In the genomic region with DNA sequence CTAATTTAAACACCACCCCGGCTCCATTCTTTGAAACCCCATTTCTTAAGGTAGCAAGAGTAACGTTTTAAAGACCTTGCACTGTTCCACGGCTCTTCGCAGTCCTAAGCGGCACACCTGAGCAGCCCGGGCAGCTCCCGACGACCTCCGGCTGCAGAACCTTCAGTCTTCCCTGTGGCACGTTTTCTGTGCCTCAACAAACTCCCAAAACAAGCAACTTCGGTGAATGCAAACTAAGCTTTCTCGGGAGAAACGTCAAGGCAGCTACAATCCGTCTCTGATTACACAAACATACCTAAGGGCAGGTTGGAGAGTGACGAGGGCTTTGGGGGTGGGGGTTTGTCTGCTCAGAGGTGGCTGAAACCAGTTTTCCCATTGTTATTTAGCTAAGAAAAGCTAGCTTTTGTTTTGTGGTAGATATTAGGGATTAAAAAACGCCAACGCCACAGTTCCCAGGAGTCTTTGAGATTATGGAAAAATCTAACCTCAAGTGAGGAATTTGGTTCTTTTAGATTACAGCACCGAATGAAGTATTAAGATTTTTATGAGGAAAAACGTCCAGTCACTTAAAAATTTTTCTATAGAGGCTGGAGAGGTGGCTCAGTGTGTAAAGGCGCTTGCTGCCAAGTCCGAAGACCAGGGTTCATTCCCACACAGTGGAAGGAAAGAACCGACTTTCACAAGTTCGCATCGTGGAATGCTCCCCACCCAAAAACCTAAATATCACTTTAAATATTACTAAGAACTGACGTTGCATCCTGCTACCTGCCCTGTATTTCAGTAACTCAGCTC, we compare ENCODE assay signal across 8 mouse cellular contexts. TPM values are rescaled to one million over a fixed set of nuclear protein-coding genes. Genes with fewer than 3 reads are reported as not detected.
DNase-seq lines count a peak whose midpoint lies in the region; ATAC-seq and TF ChIP-seq lines count a peak whose summit lies in the region.

A gene (minus strand): TSS at position 211 of the 792 bp plus-strand sequence.

- no peak for TF ChIP-seq CTCF in CH12.LX (conservative IDR thresholded peaks at IDR 0.05 in 1 of 2, IDR thresholded peaks at IDR 0.05 in 1 of 2; ENCODE audit: low read depth in 2 of 2, low read length in 2 of 2)

- peak; percentile 42 for DNase-seq in heart, adult 11 months
- no peak for DNase-seq in heart, adult 9 months (ENCODE audit: low spot score in 2 of 2)
- DNase-seq in CH12.LX (ENCODE audit: extremely low read depth) = no peak
- peak; percentile 4 for DNase-seq in forebrain, embryonic 14.5 days (ENCODE audit: low spot score)
- DNase-seq in spleen, postnatal 36 days (ENCODE audit: low spot score in 2 of 2) = no peak
- no peak for DNase-seq in left cerebral cortex, adult 11 months (ENCODE audit: low spot score)

- no peak within 1 kb of the TSS for H3K27ac ChIP-seq in CH12.LX (ENCODE audit: insufficient read depth, low read depth)
- H3K27ac ChIP-seq in forebrain, embryonic 14.5 days (ENCODE audit: low read depth, low read length) = no peak within 1 kb of the TSS
- no peak within 1 kb of the TSS for H3K27ac ChIP-seq in limb, embryonic 12.5 days
- no peak within 1 kb of the TSS for H3K27ac ChIP-seq in neural tube, embryonic 15.5 days (replicated peaks)

- WGBS in forebrain, embryonic 14.5 days = 2% methylated on average over 25 of the region's 25 CpGs
- WGBS in limb, embryonic 12.5 days = 4% methylated on average over 25 of the region's 25 CpGs
- 5% methylated on average over 25 of the region's 25 CpGs for WGBS in neural tube, embryonic 15.5 days

- no peak for TF ChIP-seq POLR2A in CH12.LX (IDR thresholded peaks at IDR 0.05; ENCODE audit: low read depth, low read length)

- H3K9ac ChIP-seq in CH12.LX (ENCODE audit: insufficient read depth, low read depth) = no peak within 1 kb of the TSS
- peak within 1 kb of the TSS; percentile 3; the same call in 1 of the 2 replicates for H3K9ac ChIP-seq in forebrain, embryonic 14.5 days (ENCODE audit: low read length)
- peak within 1 kb of the TSS; percentile 67 for H3K9ac ChIP-seq in limb, embryonic 12.5 days (replicated peaks)
- peak within 1 kb of the TSS; percentile 45 for H3K9ac ChIP-seq in neural tube, embryonic 15.5 days (replicated peaks)

- no peak for TF ChIP-seq EP300 in CH12.LX (IDR thresholded peaks at IDR 0.05; ENCODE audit: low read length)

- TF ChIP-seq RAD21 in CH12.LX (IDR thresholded peaks at IDR 0.05; ENCODE audit: low read depth, low read length) = no peak

- H3K36me3 ChIP-seq in CH12.LX (replicated peaks in 1 of 2; ENCODE audit: control insufficient read depth in 1 of 2, insufficient read depth in 1 of 2, low read length in 1 of 2) = no peaks in the 10 kb centered on the region
- no peaks in the 10 kb centered on the region for H3K36me3 ChIP-seq in forebrain, embryonic 14.5 days (ENCODE audit: control insufficient read depth, insufficient read depth, low read length)
- H3K36me3 ChIP-seq in limb, embryonic 12.5 days = no peaks in the 10 kb centered on the region
- no peaks in the 10 kb centered on the region for H3K36me3 ChIP-seq in neural tube, embryonic 15.5 days

- peaks cover 0 to 23% of the 10 kb centered on the region in 2 experiments; a peak in 2 of 4 replicates for H3K4me1 ChIP-seq in CH12.LX (ENCODE audit: control insufficient read depth in 1 of 2, insufficient read depth in 2 of 2)
- H3K4me1 ChIP-seq in forebrain, embryonic 14.5 days (ENCODE audit: control insufficient read depth, insufficient read depth, low read length) = peaks cover 2% of the 10 kb centered on the region; the same call in 1 of the 2 replicates
- H3K4me1 ChIP-seq in limb, embryonic 12.5 days (replicated peaks) = peaks cover 16% of the 10 kb centered on the region
- H3K4me1 ChIP-seq in neural tube, embryonic 15.5 days = peaks cover 23% of the 10 kb centered on the region

- ATAC-seq in forebrain, embryonic 14.5 days = peak; percentile 8; the same call in 1 of the 2 replicates
- ATAC-seq in limb, embryonic 12.5 days (ENCODE audit: insufficient number of reproducible peaks, insufficient read depth, low FRiP score, low TSS enrichment, low read depth) = no peak
- ATAC-seq in neural tube, embryonic 15.5 days (ENCODE audit: low FRiP score) = peak; percentile 4; the same call in 1 of the 2 replicates

- H3K4me2 ChIP-seq in CH12.LX (ENCODE audit: insufficient read depth, low read depth, poor library complexity, severe bottlenecking) = peak within 1 kb of the TSS; percentile 32; the same call in 1 of the 2 replicates
- H3K4me2 ChIP-seq in forebrain, embryonic 14.5 days (ENCODE audit: low read length) = peak within 1 kb of the TSS; percentile 86
- H3K4me2 ChIP-seq in limb, embryonic 12.5 days = peak within 1 kb of the TSS; percentile 71
- peak within 1 kb of the TSS; percentile 94 for H3K4me2 ChIP-seq in neural tube, embryonic 15.5 days

- H3K9me3 ChIP-seq in CH12.LX (replicated peaks; ENCODE audit: low read length) = no peaks in the 10 kb centered on the region
- H3K9me3 ChIP-seq in forebrain, embryonic 14.5 days (replicated peaks; ENCODE audit: control insufficient read depth, low read length) = no peaks in the 10 kb centered on the region
- no peaks in the 10 kb centered on the region for H3K9me3 ChIP-seq in limb, embryonic 12.5 days
- H3K9me3 ChIP-seq in neural tube, embryonic 15.5 days (replicated peaks) = no peaks in the 10 kb centered on the region

- no peaks in the 10 kb centered on the region for H3K27me3 ChIP-seq in CH12.LX (replicated peaks)
- peaks cover 64% of the 10 kb centered on the region for H3K27me3 ChIP-seq in forebrain, embryonic 14.5 days (replicated peaks; ENCODE audit: control insufficient read depth, insufficient read depth, low read length)
- H3K27me3 ChIP-seq in limb, embryonic 12.5 days = peaks cover 28% of the 10 kb centered on the region
- H3K27me3 ChIP-seq in neural tube, embryonic 15.5 days (replicated peaks) = peaks cover 51% of the 10 kb centered on the region

- H3K4me3 ChIP-seq in CH12.LX (replicated peaks in 1 of 3; ENCODE audit: low read depth in 2 of 3, low read length in 2 of 3, poor library complexity in 1 of 3) = peak within 1 kb of the TSS; percentile 67 to 73 (median 71)
- H3K4me3 ChIP-seq in forebrain, embryonic 14.5 days (ENCODE audit: low read depth, low read length) = peak within 1 kb of the TSS; percentile 45
- H3K4me3 ChIP-seq in limb, embryonic 12.5 days (replicated peaks) = peak within 1 kb of the TSS; percentile 52
- peak within 1 kb of the TSS; percentile 54 for H3K4me3 ChIP-seq in neural tube, embryonic 15.5 days (replicated peaks)

- no peaks in the 10 kb centered on the region for H3K79me2 ChIP-seq in CH12.LX (replicated peaks; ENCODE audit: control insufficient read depth, extremely low read depth, insufficient read depth, poor library complexity, severe bottlenecking)

- dilution Hi-C loops in CH12.LX (cut with MboI; ENCODE audit: extremely low pct_ligation_motif_present, extremely low pct_unique_long_range_greater_than_20kb, low sequenced_read_pairs) = no loop called here

- in situ Hi-C loops in CH12.LX (cut with MboI; ENCODE audit: low pct_ligation_motif_present, low pct_unique_long_range_greater_than_20kb, low sequenced_read_pairs) = no loop called here

TF ChIP-seq in CH12.LX, 34 proteins besides CTCF, POLR2A, EP300 and RAD21:
- no peak for TF ChIP-seq USF2 (conservative IDR thresholded peaks at IDR 0.05; ENCODE audit: low read depth, low read length)

RNA-seq across cellular contexts. Expression of the gene that starts here (rescaled TPM):
- total RNA-seq in CH12.LX (2012; rRNA removed) (8.0 and 10.9 TPM in 2 replicates), CH12.LX (2014; rRNA removed) (4.5 and 4.7 TPM in 2 replicates)
- 12.5 and 13.6 TPM in 2 replicates for polyA plus RNA-seq in CH12.LX (2012; ENCODE audit: insufficient read length, low read depth)
- 0.33 and 1.1 TPM in 2 replicates for polyA plus RNA-seq in forebrain, embryonic 14.5 days (2014; fragmentation: Nextera tagmentation; extraction: Ambion mirVana)
- 3.7 and 5.5 TPM in 2 replicates for polyA plus RNA-seq in limb, embryonic 12.5 days (2016; fragmentation: Nextera tagmentation; extraction: Ambion mirVana)
- polyA plus RNA-seq in neural tube, embryonic 15.5 days (2015; fragmentation: Nextera tagmentation; extraction: Ambion mirVana) = 0.63 and 2.0 TPM in 2 replicates

Comparison
In these comparisons a context has a peak if more than half of its experiments do, and no peak if none do; other contexts are left out.
1. DNase-seq: peak in heart, adult 11 months (single experiment) and forebrain, embryonic 14.5 days (single experiment); none in heart, adult 9 months (0 of 2), CH12.LX (single experiment), spleen, postnatal 36 days (0 of 2) and left cerebral cortex, adult 11 months (single experiment).
2. H3K4me2 ChIP-seq: peak in every context shown above with its lines; median percentile 94 in neural tube, embryonic 15.5 days; 86 in forebrain, embryonic 14.5 days; 71 in limb, embryonic 12.5 days; 32 in CH12.LX.
3. Peak in every context shown above with its lines, with median percentiles within 50 percentile points of each other: H3K4me3 ChIP-seq.